Mouse (Mus musculus) lung, postnatal 0 days (tissue): ENCODE data around the gene Jmy.

Source experiments
- CTCF ChIP-seq: IDR thresholded peaks from 2 replicates; pipeline ENCODE4 v1.5.1; 2016; ENCODE audit warnings: antibody characterized with exemption, mild to moderate bottlenecking
- EP300 ChIP-seq: IDR thresholded peaks from 2 replicates; pipeline ENCODE4 v1.6.1; 2016; ENCODE audit warnings: antibody characterized with exemption, mild to moderate bottlenecking, control low read depth

DNA sequence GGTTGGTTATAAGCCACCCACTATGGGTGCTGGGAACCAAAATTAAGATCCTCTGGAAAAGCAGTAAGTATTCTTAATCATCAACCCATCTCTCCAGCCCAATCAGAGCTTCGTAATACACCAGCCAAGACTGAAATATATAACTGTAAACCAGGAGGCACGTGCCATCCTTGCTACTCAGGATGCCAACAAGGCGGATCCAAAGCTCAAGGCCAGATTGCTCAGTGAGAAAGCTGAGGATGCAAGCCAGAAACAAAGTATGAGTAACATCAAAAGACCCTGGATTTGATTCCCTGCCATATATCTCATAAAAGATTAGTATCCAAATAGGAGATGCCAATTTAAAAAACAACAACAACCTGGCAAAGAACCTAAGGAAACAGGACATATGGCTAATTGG, 31.3 kb downstream of the Jmy start:
- TF ChIP-seq CTCF = no peak
- no peak for TF ChIP-seq EP300
